Mouse (Mus musculus) heart, adult 2 months (tissue): ENCODE data around the gene Ccnl2.

Source experiments
- CTCF ChIP-seq: fragments of 200-600 bp; IDR thresholded peaks from 2 replicates; pipeline ENCODE4 v1.8.1; 2022; ENCODE audit warnings: antibody characterized with exemption, mild to moderate bottlenecking, moderate library complexity
- EP300 ChIP-seq: fragments of 200-500 bp; IDR thresholded peaks from 2 replicates; pipeline ENCODE4 v1.6.1; 2011; ENCODE audit warnings: low read depth, low read length, control low read depth; ENCODE audit not compliant: insufficient read depth
- POLR2A ChIP-seq: fragments of 200-500 bp; IDR thresholded peaks from 2 replicates; pipeline ENCODE4 v1.6.1; 2011; ENCODE audit warnings: mild to moderate bottlenecking, low read depth, low read length, control low read depth; ENCODE audit not compliant: insufficient read depth

DNA sequence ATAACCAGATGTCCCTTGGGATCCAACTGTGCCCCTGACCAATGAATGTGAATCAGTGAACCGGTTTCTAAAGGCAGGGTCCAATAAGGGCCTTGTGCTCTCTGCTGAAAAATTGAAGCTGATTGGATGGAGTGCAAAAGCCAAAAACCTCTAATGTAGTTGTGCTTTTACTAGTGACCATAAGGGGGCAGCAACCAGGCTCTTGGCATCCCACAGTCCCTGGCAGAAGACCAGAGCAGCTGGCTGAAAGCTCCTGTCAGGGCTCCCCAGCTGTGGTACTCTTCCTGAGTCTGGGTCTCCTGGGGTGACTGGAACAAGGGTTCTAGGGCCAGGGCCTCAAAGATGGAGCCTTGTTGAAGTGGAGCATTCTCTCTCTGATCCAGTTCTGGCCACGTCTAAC, 21.5 kb downstream of the Ccnl2 start:
- TF ChIP-seq CTCF (peak; percentile 91), POLR2A (peak; percentile 13; the same call in 1 of the 2 replicates), EP300 (peak; percentile 85)
